Mouse (Mus musculus) E14TG2a.4 (cell line): ENCODE data around the gene Tefm.

Source experiments
- CTCF ChIP-seq: conservative IDR thresholded peaks from 2 replicates; pipeline ENCODE4 v1.5.1; 2014; ENCODE audit warnings: low read length
- NANOG ChIP-seq: IDR thresholded peaks from 2 replicates; pipeline ENCODE4 v1.6.1; 2014; ENCODE audit warnings: borderline replicate concordance, low read length, mixed read lengths
- POU5F1 ChIP-seq: IDR thresholded peaks from 2 replicates; pipeline ENCODE4 v1.6.1; 2014; ENCODE audit warnings: low read length, borderline replicate concordance

GRCm38 (mm10) chr11:80136786-80137185 is 5.2 kb downstream of the Tefm start:
- TF ChIP-seq CTCF (no peak), NANOG (no peak), POU5F1 (no peak)
